Mouse (Mus musculus) forebrain, postnatal 0 days (tissue): ENCODE data around the gene Saxo1. TPM values are rescaled to one million over a fixed set of nuclear protein-coding genes. Genes with fewer than 3 reads are reported as not detected.

Source experiments
- ATAC-seq: fragments of 200-750 bp; cut with Nextera tagmentation; 2 replicates; pipeline ENCODE4 v1.8.0; 2017; ENCODE audit warnings: mild to moderate bottlenecking, moderate library complexity
- DNase-seq: peaks from one replicate; pipeline ENCODE4 v3.0.0-alpha.2; 2015
- H3K27ac ChIP-seq: fragments of 300-500 bp; sonication (generic); 2 replicates; pipeline ENCODE4 v1.5.1; 2014; ENCODE audit warnings: low read depth, mild to moderate bottlenecking, antibody characterized with exemption, low read length, moderate library complexity, mixed read lengths
- H3K27me3 ChIP-seq: fragments of 300-500 bp; sonication (generic); 2 replicates; pipeline ENCODE4 v1.6.1; 2014; ENCODE audit warnings: mild to moderate bottlenecking, low read length, mixed read lengths; ENCODE audit not compliant: insufficient read depth
- H3K36me3 ChIP-seq: fragments of 300-500 bp; sonication (generic); 2 replicates; pipeline ENCODE4 v1.6.1; 2014; ENCODE audit warnings: mild to moderate bottlenecking, moderate library complexity; ENCODE audit not compliant: insufficient read depth
- H3K4me1 ChIP-seq: fragments of 300-500 bp; sonication (generic); 2 replicates; pipeline ENCODE4 v1.6.1; 2014; ENCODE audit warnings: antibody characterized with exemption; ENCODE audit not compliant: insufficient read depth
- H3K4me2 ChIP-seq: fragments of 300-500 bp; sonication (generic); 2 replicates; pipeline ENCODE4 v1.6.1; 2014; ENCODE audit warnings: low read depth, mild to moderate bottlenecking, moderate library complexity
- H3K4me3 ChIP-seq: fragments of 300-500 bp; sonication (generic); 2 replicates; pipeline ENCODE4 v1.5.1; 2014; ENCODE audit warnings: low read depth, low read length, mixed read lengths
- H3K9ac ChIP-seq: fragments of 300-500 bp; sonication (generic); 2 replicates; pipeline ENCODE4 v1.6.1; 2014; ENCODE audit warnings: mild to moderate bottlenecking
- H3K9me3 ChIP-seq: fragments of 300-500 bp; sonication (generic); 2 replicates; pipeline ENCODE4 v1.6.1; 2016; ENCODE audit warnings: low read length
- CTCF ChIP-seq: sonication (generic); IDR thresholded peaks from 2 replicates; pipeline ENCODE4 v1.5.1; 2016; ENCODE audit warnings: antibody characterized with exemption, control low read depth, low read depth
- WGBS: fragments of 180-500 bp; shearing (Covaris S2); extraction: QIAGEN DNeasy Blood & Tissue Kit; methylation state at CpG from one replicate; pipeline ENCODE4 v1.1.7; 2014; 5-methylcytosine and 5-hydroxymethylcytosine counted together
- polyA plus RNA-seq: library from polyadenylated mRNA; unstranded; fragments of >200 nt; fragmentation: Nextera tagmentation; extraction: Ambion mirVana; gene quantifications from 2 replicates; pipeline ENCODE4 v1.2.1, GENCODE M21; 2015
- total RNA-seq: library from RNA; depleted of rRNA; stranded (reverse); fragments of >200 nt; gene quantifications from 2 replicates; pipeline ENCODE4 v1.2.3, GENCODE M21; 2014

Saxo1 gene
- total and polyA plus RNA-seq, 2 experiments from 2014 or later: not detected

DNA sequence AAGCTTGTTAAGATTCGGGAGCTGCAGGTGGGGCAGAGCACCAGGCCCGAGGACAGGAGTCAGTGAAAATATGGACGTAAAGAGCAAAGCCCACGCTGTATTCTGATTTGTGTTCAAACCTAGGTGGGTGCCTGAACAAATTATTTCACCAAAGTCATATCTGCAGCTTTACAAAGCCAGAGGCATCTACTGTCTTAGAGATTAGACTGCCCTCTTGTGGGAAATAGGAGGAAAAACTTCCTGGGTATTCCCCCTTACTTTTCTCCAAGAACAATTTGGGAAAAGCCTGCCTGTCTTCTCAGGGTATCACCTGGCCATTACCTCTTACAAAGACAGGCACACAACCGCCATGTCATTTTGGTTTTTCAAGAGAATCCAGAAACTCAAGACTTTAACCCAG is 12.5 kb downstream of the Saxo1 start:
- Histone ChIP-seq H3K4me3 (no peak overlapping the region), H3K4me1 (no peaks in the 10 kb centered on the region), H3K4me2 (no peak overlapping the region), H3K27ac (no peak overlapping the region), H3K9ac (no peak overlapping the region), H3K36me3 (no peaks in the 10 kb centered on the region), H3K9me3 (no peaks in the 10 kb centered on the region), H3K27me3 (no peaks in the 10 kb centered on the region)
- peak; percentile 76 for TF ChIP-seq CTCF
- peak; percentile 58 for DNase-seq
- ATAC-seq: peak; percentile 50; the same call in 1 of the 2 replicates
- WGBS: 59% methylated on average over 5 of the region's 5 CpGs

DNA sequence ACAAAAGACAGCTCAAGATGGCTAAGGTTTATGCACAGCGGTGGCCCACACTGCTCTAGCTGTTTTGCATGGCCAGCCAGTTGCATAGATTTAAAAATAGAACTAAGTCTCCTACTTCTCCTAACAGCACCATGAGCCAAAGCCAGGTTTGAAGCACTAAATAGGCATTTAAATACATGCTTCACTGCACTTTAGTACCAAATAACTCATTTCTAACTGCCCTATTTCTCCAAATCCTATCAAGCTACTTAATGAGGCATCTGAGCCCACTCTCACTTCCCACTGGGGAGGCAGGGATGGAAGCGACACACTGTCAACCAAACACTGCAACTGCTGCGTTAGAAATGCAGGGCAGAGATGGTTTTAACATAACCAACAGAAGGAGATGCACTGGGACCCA is 14.1 kb downstream of the Saxo1 start:
- TF ChIP-seq CTCF: no peak
- ATAC-seq (no peak), DNase-seq (no peak)
- Histone ChIP-seq H3K27ac (no peak overlapping the region), H3K4me3 (no peak overlapping the region), H3K4me1 (no peaks in the 10 kb centered on the region), H3K4me2 (no peak overlapping the region), H3K9ac (no peak overlapping the region), H3K9me3 (no peaks in the 10 kb centered on the region), H3K27me3 (no peaks in the 10 kb centered on the region), H3K36me3 (no peaks in the 10 kb centered on the region)
- 30% methylated on average over 3 of the region's 3 CpGs for WGBS

GRCm38 (mm10) chr4:86541573-86541972 is 16.6 kb downstream of the Saxo1 start:
- ATAC-seq: no peak
- no peak overlapping the region for H3K4me2 ChIP-seq
- H3K27me3 ChIP-seq: no peaks in the 10 kb centered on the region
- no peak overlapping the region for H3K27ac ChIP-seq
- no peak overlapping the region for H3K4me3 ChIP-seq
- DNase-seq: no peak
- no peak for TF ChIP-seq CTCF
- WGBS: 90% methylated on average over 1 of the region's 1 CpGs
- no peaks in the 10 kb centered on the region for H3K4me1 ChIP-seq
- no peaks in the 10 kb centered on the region for H3K9me3 ChIP-seq
- H3K36me3 ChIP-seq: no peaks in the 10 kb centered on the region
- no peak overlapping the region for H3K9ac ChIP-seq

- ATAC-seq: no peak
Measured at GRCm38 (mm10) chr4:86538936-86539335, 19.2 kb downstream of the Saxo1 start.

DNA sequence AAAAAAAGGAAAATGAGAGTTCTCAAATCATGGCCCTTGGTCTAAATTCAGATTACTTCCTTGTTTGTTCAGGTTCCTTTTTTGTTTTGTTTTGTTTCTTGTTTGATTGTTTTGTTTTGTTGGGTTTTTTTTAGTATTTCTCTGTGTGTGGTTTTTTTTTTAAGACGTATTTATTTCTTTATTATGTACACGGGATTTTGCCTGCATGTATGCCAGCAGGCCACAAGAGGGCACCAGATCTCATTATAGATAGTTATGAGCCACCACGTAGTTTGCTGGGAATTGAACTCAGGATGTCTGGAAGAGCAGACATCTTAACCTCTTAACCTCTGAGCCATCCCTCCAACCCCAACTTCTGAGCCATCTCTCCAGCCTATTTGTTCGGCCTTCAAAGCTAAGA is 20.2 kb downstream of the Saxo1 start:
- Histone ChIP-seq H3K27ac (no peak overlapping the region), H3K9me3 (no peaks in the 10 kb centered on the region), H3K9ac (no peak overlapping the region), H3K4me3 (no peak overlapping the region), H3K4me2 (no peak overlapping the region), H3K36me3 (no peaks in the 10 kb centered on the region), H3K4me1 (no peaks in the 10 kb centered on the region), H3K27me3 (no peaks in the 10 kb centered on the region)
- DNase-seq: peak; percentile 35
- no peak for ATAC-seq
- peak; percentile 58 for TF ChIP-seq CTCF
- WGBS: 43% methylated on average over 4 of the region's 4 CpGs

More at GRCm38 (mm10) chr4:86538936-86539335, 19.2 kb downstream of the Saxo1 start:
- TF ChIP-seq CTCF: no peak
- DNase-seq: no peak
- WGBS: 93% methylated on average over 5 of the region's 5 CpGs
- Histone ChIP-seq H3K9me3 (no peaks in the 10 kb centered on the region), H3K4me1 (no peaks in the 10 kb centered on the region), H3K36me3 (no peaks in the 10 kb centered on the region), H3K4me3 (no peak overlapping the region), H3K9ac (no peak overlapping the region), H3K4me2 (no peak overlapping the region), H3K27ac (no peak overlapping the region), H3K27me3 (no peaks in the 10 kb centered on the region)

GRCm38 (mm10) chr4:86534091-86534481 is 24.0 kb downstream of the Saxo1 start:
- H3K9me3 ChIP-seq: no peaks in the 10 kb centered on the region
- ATAC-seq (no peak), DNase-seq (no peak)
- TF ChIP-seq CTCF: no peak
- H3K27ac ChIP-seq: no peak overlapping the region
- H3K4me2 ChIP-seq: no peak overlapping the region
- no peaks in the 10 kb centered on the region for H3K36me3 ChIP-seq
- H3K27me3 ChIP-seq: no peaks in the 10 kb centered on the region
- no peak overlapping the region for H3K4me3 ChIP-seq
- H3K4me1 ChIP-seq: no peaks in the 10 kb centered on the region
- 67% methylated on average over 5 of the region's 5 CpGs for WGBS
- H3K9ac ChIP-seq: no peak overlapping the region

DNA sequence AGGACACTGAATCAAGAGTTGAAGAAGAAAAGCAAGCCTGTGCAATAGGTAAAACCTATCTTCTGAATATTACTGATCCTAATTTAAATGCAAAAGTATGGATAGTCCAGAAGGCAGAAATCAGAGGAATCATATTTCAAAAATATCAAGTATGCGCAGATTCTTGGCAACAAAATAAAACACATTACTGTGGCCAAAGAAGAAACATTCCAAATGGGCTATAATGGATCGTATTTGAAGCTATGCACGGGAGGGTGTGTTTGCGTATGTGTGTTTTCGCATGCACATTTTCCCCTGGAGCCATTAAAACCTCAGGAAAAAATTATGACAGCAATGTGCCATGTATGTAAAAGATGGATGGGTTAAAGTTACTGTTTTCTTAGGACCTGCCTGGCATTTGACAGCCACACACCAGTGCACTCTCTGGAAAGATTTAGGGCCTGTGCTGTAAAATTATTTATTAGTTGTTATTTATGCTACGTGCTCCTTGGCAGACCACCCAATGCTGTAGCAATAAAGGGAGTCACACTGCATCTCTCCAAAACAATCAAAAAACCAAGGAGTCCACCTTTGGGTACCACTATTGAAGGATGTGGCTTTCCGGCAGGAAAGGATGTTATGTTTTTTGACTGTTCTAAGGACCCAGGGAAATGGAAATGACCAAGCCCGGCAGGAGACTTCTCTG is 24.6 kb downstream of the Saxo1 start:
- Histone ChIP-seq H3K27ac (no peak overlapping the region), H3K36me3 (no peaks in the 10 kb centered on the region), H3K4me3 (no peak overlapping the region), H3K9ac (no peak overlapping the region), H3K27me3 (no peaks in the 10 kb centered on the region), H3K4me2 (no peak overlapping the region), H3K4me1 (no peaks in the 10 kb centered on the region), H3K9me3 (no peaks in the 10 kb centered on the region)
- 64% methylated on average over 8 of the region's 8 CpGs for WGBS
- TF ChIP-seq CTCF: no peak
- ATAC-seq (no peak), DNase-seq (no peak)
